In genomic region chr7:123389686-123390280, GRCm38 (mm10) we compare ENCODE assay signal across 24 mouse cellular contexts. TPM values are rescaled to one million over a fixed set of nuclear protein-coding genes. Genes with fewer than 3 reads are reported as not detected.
A peak's percentile ranks its signal among the peaks of the same experiment; 100 is the strongest.
DNase-seq lines count a peak whose midpoint lies in the region; ATAC-seq and TF ChIP-seq lines count a peak whose summit lies in the region.
"Had no signal": no experiment of that assay in that cellular context is flagged by ENCODE, and none has a peak within 500 bp of the region (broad histone marks: within the 10 kb centered on the region; RNA-seq: fewer than 3 reads in every experiment).

No protein-coding gene starts in this region.

- ATAC-seq in midbrain, postnatal 0 days (ENCODE audit: low FRiP score): no peak
- ATAC-seq: activated CD4-positive, CD25-positive, alpha-beta regulatory T cell, adult 4 months; midbrain, embryonic 16.5 days had no signal

- H3K27me3 ChIP-seq in C2C12 (ENCODE audit: control insufficient read depth, insufficient read depth, insufficient read length): no peaks in the 10 kb centered on the region
- no peaks in the 10 kb centered on the region for H3K27me3 ChIP-seq in midbrain, postnatal 0 days (ENCODE audit: insufficient read depth, low read length)
- H3K27me3 ChIP-seq: embryonic facial prominence, embryonic 13.5 days; forebrain, embryonic 12.5 days; heart, embryonic 15.5 days; liver, embryonic 15.5 days; neural tube, embryonic 15.5 days had no signal

- no peaks in the 10 kb centered on the region for H3K79me2 ChIP-seq in C2C12 (ENCODE audit: control insufficient read depth, insufficient read depth)

- no peak overlapping the region for H3K4me2 ChIP-seq in midbrain, postnatal 0 days (ENCODE audit: low read depth, low read length, poor library complexity, severe bottlenecking)
- H3K4me2 ChIP-seq: embryonic facial prominence, embryonic 13.5 days; forebrain, embryonic 12.5 days; heart, embryonic 15.5 days; hindbrain, embryonic 14.5 days; liver, embryonic 15.5 days; neural tube, embryonic 15.5 days had no signal

- H3ac ChIP-seq in C2C12 (ENCODE audit: control insufficient read depth, insufficient read length, low read depth): no peak overlapping the region

- no peak for TF ChIP-seq CTCF in gastrocnemius, adult 2 months (IDR thresholded peaks at IDR 0.05)
- no peak for TF ChIP-seq CTCF in C2C12 (IDR thresholded peaks at IDR 0.05; ENCODE audit: control insufficient read depth, insufficient read depth, insufficient read length)
- TF ChIP-seq CTCF in midbrain, postnatal 0 days (IDR thresholded peaks at IDR 0.05): no peak

- 90% methylated on average over 6 of the region's 6 CpGs for WGBS in midbrain, postnatal 0 days

- H3K79me3 ChIP-seq in C2C12 (ENCODE audit: low read depth): no peaks in the 10 kb centered on the region

- no peak for DNase-seq in gastrocnemius, adult 2 months
- no peak for DNase-seq in gastrocnemius, postnatal 36 days
- DNase-seq in 3T3-L1 (ENCODE audit: low read depth, low spot score): peak; percentile 68
- peak; percentile 71 for DNase-seq in brain, adult 2 months (ENCODE audit: low read depth, low spot score)
- DNase-seq in adrenal gland, postnatal 14 days: no peak
- no peak for DNase-seq in midbrain, postnatal 0 days (ENCODE audit: low spot score)
- DNase-seq: adrenal gland, postnatal 25 days; heart, postnatal 4 days; layer of hippocampus, adult 9-11 months; liver; thymus, adult 2 months; thymus, postnatal 4 days had no signal

- H3K4me1 ChIP-seq in midbrain, postnatal 0 days (ENCODE audit: insufficient read depth, low read length): no peaks in the 10 kb centered on the region
- H3K4me1 ChIP-seq: embryonic facial prominence, embryonic 13.5 days; forebrain, embryonic 12.5 days; midbrain, embryonic 10.5 days; neural tube, embryonic 15.5 days had no signal

- intact Hi-C loops in gastrocnemius, adult 2 months (cut with DNase I): no loop called here
- intact Hi-C loops in gastrocnemius, postnatal 36 days (cut with DNase I): no loop called here

- H3K9me3 ChIP-seq in midbrain, postnatal 0 days (ENCODE audit: low read length): no peaks in the 10 kb centered on the region
- H3K9me3 ChIP-seq: embryonic facial prominence, embryonic 13.5 days; forebrain, embryonic 12.5 days; heart, embryonic 15.5 days; liver, embryonic 15.5 days; midbrain, embryonic 10.5 days; neural tube, embryonic 15.5 days had no signal

- peak overlapping the region; percentile 67 for H3K27ac ChIP-seq in gastrocnemius, adult 2 months
- H3K27ac ChIP-seq in midbrain, postnatal 0 days (ENCODE audit: low read depth, low read length): no peak overlapping the region
- H3K27ac ChIP-seq: embryonic facial prominence, embryonic 13.5 days; forebrain, embryonic 12.5 days; heart, embryonic 15.5 days; hindbrain, embryonic 14.5 days; liver, embryonic 15.5 days; midbrain, embryonic 10.5 days; neural tube, embryonic 15.5 days; stomach, postnatal 0 days had no signal

- H3K4me3 ChIP-seq in gastrocnemius, adult 2 months: no peak overlapping the region
- no peak overlapping the region for H3K4me3 ChIP-seq in C2C12 (ENCODE audit: insufficient read depth, poor library complexity, severe bottlenecking)
- H3K4me3 ChIP-seq in midbrain, postnatal 0 days (ENCODE audit: low read depth, low read length): no peak overlapping the region
- H3K4me3 ChIP-seq: embryonic facial prominence, embryonic 13.5 days; erythroblast, embryonic 14.5 days; forebrain, embryonic 12.5 days; heart, embryonic 15.5 days; liver, embryonic 15.5 days; midbrain, embryonic 10.5 days; neural tube, embryonic 15.5 days had no signal

- H3K9ac ChIP-seq in midbrain, postnatal 0 days (replicated peaks; ENCODE audit: low read length, poor library complexity, severe bottlenecking): no peak overlapping the region
- H3K9ac ChIP-seq: embryonic facial prominence, embryonic 13.5 days; forebrain, embryonic 12.5 days; heart, embryonic 15.5 days; hindbrain, embryonic 14.5 days; liver, embryonic 15.5 days; neural tube, embryonic 15.5 days had no signal

- H3K36me3 ChIP-seq in C2C12 (ENCODE audit: control insufficient read depth, insufficient read depth): no peaks in the 10 kb centered on the region
- peaks cover 26% of the 10 kb centered on the region for H3K36me3 ChIP-seq in midbrain, postnatal 0 days (ENCODE audit: insufficient read depth, low read length)
- H3K36me3 ChIP-seq: heart, embryonic 15.5 days had no signal

TF ChIP-seq in C2C12, 6 proteins besides CTCF, POLR2A, EP300 and RAD21:
- TF ChIP-seq MYOD1 (IDR thresholded peaks at IDR 0.05; ENCODE audit: control insufficient read depth, insufficient read length, low read depth) (no peak), CEBPB (IDR thresholded peaks at IDR 0.05; ENCODE audit: low read depth) (peak; percentile 45)

RNA-seq across cellular contexts. Expression of gene Arhgap17, which starts 20.1 kb away (rescaled TPM):
- total RNA-seq in gastrocnemius, adult 2 months (2021): 10 to 100 TPM; 16.4 to 18.5 TPM
- total RNA-seq in gastrocnemius, postnatal 36 days (2021): 10 to 100 TPM; 13.5 to 15.9 TPM
- polyA plus RNA-seq in C2C12 (2012; fragmentation: generic; extraction: Trizol): 17.3 TPM
- total RNA-seq in adrenal gland, postnatal 14 days (2021): 43.7 and 47.7 TPM in 2 replicates
- 4.8 and 12.1 TPM in 2 replicates for total RNA-seq in midbrain, postnatal 0 days (2014; rRNA removed)
- polyA plus RNA-seq in midbrain, postnatal 0 days (2015; fragmentation: Nextera tagmentation; extraction: Ambion mirVana): 5.3 and 6.3 TPM in 2 replicates

RNA-seq across cellular contexts. Expression of gene Lcmt1, which starts 20.2 kb away (rescaled TPM):
- 10 to 100 TPM; 28.5 to 28.8 TPM for total RNA-seq in gastrocnemius, adult 2 months (2021)
- total RNA-seq in gastrocnemius, postnatal 36 days (2021): 10 to 100 TPM; 23.0 to 29.8 TPM
- 29.5 TPM for polyA plus RNA-seq in C2C12 (2012; fragmentation: generic; extraction: Trizol)
- 23.2 and 26.2 TPM in 2 replicates for total RNA-seq in adrenal gland, postnatal 14 days (2021)
- 62.8 and 74.8 TPM in 2 replicates for total RNA-seq in midbrain, postnatal 0 days (2014; rRNA removed)
- polyA plus RNA-seq in midbrain, postnatal 0 days (2015; fragmentation: Nextera tagmentation; extraction: Ambion mirVana): 114 and 115 TPM in 2 replicates

Comparison
In these comparisons a context has a peak if more than half of its experiments do, and no peak if none do; other contexts are left out.
1. DNase-seq: peak in 3T3-L1 (single experiment) and brain, adult 2 months (single experiment); none in gastrocnemius, adult 2 months (single experiment), gastrocnemius, postnatal 36 days (0 of 2), adrenal gland, postnatal 14 days (single experiment) and midbrain, postnatal 0 days (single experiment).